Mouse (Mus musculus) ES-CJ7 (cell line): ENCODE results near the gene Ccnd3.

Experiments used
- DNase-seq: peaks from one replicate; pipeline ENCODE4 v3.0.0; 2011; ENCODE audit warnings: low read depth, low spot score

Gene Ccnd3

DNA sequence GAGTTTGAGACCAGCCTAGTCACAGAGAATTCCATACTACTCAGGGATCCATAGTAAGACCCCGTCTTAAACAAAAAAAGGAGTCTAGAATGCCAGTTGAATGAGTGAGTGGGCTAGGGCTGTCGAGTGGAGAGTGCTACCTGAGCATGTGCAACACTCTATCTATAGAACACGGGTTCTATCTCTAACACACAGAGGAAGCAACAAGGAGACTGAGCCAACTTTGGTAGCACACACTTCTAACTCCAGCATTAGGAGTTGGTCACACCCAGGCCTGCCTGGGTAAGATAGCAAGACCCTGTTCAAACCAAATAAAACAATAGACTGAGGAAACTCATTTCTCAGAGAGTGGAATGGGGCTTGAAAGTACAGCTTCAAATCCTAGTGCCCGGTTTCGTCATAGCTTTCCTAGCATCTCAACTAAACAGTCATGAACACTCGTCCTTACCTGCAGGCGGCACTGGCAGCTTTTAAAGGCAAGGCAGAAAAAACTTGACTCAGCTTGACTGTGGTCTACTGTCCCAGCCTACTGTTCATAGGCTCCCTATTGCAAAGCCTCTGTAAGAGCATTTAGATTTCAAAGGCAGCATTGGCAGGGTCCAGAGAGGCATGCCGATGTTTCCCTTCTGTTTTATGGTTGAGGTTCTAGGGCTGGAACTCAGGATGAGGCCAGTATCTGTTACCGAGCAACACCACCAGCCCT, 112.9 kb downstream of the Ccnd3 start:
- no peak for DNase-seq

DNA sequence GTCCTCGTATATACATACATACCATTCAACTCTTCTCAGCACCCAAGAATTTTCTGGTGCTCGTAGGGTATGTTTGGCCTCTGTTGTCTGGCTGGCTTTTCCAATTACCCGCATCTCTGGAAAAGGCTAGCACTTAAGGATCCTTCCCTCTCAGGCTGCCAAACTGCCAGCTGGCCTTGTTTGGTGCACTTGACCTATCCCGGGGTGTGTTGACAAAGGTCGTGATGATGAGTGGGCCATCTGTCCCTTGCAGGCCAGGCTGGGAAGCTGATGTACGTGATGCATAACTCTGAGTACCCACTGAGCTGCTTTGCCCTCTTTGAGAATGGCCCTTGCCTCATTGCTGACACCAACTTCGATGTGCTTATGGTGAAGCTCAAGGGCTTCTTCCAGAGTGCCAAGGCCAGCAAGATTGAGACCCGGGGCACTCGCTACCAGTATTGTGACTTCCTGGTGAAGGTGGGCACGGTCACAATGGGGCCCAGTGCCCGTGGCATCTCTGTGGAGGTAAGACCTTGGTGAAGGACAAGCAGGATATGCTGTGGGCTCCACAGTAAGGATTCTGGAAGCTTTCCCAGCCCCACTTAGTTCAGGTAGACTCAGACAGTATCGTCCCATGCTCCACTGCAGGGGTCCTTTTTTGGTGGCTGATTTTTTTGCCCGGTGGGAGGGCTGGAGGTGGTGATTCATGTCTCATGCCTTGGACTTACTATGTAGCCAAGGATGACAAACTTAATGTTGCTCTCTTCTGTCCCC, 113.9 kb downstream of the Ccnd3 start:
- DNase-seq, result no peak

GRCm38 (mm10) chr17:47622912-47623554, 118.2 kb downstream of the Ccnd3 start:
- no peak for DNase-seq

DNA sequence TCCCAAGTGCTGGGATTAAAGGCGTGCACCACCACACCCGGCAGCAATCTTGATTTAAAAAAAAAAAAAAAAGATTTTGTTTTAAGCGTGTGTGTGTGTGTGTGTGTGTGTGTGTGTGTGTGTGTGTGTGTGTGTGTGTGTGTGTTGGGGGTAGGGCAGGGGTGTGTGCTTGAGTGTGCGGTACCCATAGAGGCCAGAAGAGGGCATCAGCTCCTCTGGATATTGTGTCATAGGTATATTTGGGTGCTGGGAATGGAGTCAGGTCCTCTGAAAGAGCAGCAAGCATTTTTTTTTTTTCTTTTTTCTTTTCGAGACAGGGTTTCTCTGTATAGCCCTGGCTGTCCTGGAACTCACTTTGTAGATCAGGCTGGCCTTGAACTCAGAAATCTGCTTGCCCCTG, 119.7 kb downstream of the Ccnd3 start:
- peak; percentile 57 for DNase-seq

- no peak for DNase-seq
Measured at GRCm38 (mm10) chr17:47625088-47625487, 120.2 kb downstream of the Ccnd3 start.

GRCm38 (mm10) chr17:47626031-47626430, 121.2 kb downstream of the Ccnd3 start:
- no peak for DNase-seq

- no peak for DNase-seq
Measured at GRCm38 (mm10) chr17:47627791-47628190, 122.9 kb downstream of the Ccnd3 start.

GRCm38 (mm10) chr17:47628851-47629676, 124.2 kb downstream of the Ccnd3 start:
- DNase-seq, result peak; percentile 96

- peak; percentile 30 for DNase-seq
Measured at GRCm38 (mm10) chr17:47629717-47630677, 125.1 kb downstream of the Ccnd3 start.

GRCm38 (mm10) chr17:47630678-47631065, 125.8 kb downstream of the Ccnd3 start, which contains the start of gene Usp49:
Gene Usp49, plus strand, starts transcription at chr17:47630690.
- DNase-seq, result no peak

- no peak for DNase-seq
Measured at GRCm38 (mm10) chr17:47632181-47632840, 127.5 kb downstream of the Ccnd3 start.

DNA sequence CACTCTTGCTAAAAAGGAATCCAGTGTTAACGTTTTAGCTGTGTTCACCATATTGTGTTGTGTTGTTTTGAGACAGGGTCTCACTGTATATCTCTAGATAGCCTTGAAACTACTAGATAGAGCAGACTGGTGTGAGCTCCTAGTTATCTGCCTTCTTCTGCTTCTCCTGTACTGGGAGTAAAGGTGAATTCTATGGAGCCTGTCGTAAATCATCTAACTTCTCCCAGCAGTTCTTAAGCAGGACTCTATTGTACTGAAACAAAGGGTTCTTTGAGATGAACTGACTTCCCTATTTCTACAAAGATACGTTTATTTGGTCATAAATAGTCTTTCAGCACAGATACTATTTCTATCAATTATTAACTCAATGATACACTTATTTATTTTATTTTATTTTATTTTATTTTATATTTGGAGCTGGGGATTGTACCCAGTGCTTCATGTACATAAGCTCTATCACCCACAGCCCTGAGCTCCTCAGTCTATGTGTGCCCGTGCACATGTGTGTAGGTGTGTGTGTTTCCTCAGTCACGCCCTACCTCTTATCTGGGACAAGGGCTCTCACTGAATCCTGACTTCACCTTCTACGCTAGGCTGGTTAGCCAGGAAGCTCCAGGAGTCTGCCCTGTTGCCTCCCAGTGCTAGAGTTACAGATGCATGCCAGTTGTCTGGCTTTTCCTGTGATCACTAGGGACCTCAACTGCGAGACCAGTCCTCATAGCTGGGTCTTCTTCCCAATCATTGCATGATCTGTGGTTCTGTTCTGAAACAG, 129.3 kb downstream of the Ccnd3 start:
- no peak for DNase-seq

- DNase-seq, result no peak
Measured at GRCm38 (mm10) chr17:47642992-47643391, 138.1 kb downstream of the Ccnd3 start.

DNA sequence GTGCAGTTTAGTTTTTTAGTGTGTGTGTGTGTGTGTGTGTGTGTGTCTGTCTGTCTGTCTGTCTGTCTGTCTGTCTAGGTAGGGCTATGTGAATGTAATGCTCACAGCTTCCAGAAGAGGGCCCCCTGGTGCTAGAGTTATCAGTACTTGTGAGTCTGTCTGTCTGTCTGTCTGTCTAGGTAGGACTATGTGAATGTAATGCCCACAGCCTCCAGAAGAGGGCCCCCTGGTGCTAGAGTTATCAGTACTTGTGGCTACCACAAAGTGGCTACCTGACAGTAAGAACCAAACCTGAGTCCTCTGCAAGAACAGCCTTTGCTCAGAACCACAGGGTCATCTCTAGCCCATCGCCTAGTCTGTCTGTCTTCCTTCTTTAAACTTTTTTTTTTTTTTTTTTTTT, 141.8 kb downstream of the Ccnd3 start:
- DNase-seq, result peak; percentile 96

DNA sequence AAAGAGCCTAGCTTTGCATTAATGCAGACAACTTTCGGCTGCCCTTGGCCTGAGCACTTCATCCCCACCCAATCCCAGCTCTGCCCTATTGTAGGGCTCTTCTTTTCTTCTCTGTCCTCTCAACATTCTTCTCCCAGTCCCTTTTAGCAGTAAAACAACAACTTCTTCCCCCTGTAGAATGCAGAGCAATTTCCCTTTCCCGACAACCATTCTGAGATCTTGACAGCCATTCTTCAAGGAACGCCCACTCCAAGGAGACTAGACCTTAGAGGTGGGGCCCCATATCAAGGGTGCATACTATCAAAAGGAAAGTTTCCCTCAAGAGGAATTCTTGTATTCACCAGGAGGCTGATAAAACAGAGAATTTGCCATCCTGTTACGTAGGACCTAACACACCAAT, 144.1 kb downstream of the Ccnd3 start:
- DNase-seq, result peak; percentile 58
